Mouse (Mus musculus) lung, postnatal 0 days (tissue): ENCODE results near the gene Shld2. TPM values are rescaled to one million over a fixed set of nuclear protein-coding genes. Genes with fewer than 3 reads are reported as not detected.

Experiments used
- ATAC-seq: fragments of 200-750 bp; cut with Nextera tagmentation; 2 replicates; pipeline ENCODE4 v1.8.0; 2017; ENCODE audit warnings: moderate library complexity
- DNase-seq: peaks from one replicate; pipeline ENCODE4 v3.0.0-alpha.2; 2016; ENCODE audit warnings: low spot score
- H3K27ac ChIP-seq: fragments of 300-500 bp; sonication (generic); 2 replicates; pipeline ENCODE4 v1.5.1; 2014; ENCODE audit warnings: antibody characterized with exemption, mild to moderate bottlenecking, low read length, mixed read lengths
- H3K27me3 ChIP-seq: fragments of 300-500 bp; sonication (generic); replicated peaks from 2 replicates; pipeline ENCODE4 v1.6.1; 2014; ENCODE audit warnings: low read length, mixed read lengths; ENCODE audit not compliant: insufficient read depth
- H3K36me3 ChIP-seq: fragments of 300-500 bp; sonication (generic); 2 replicates; pipeline ENCODE4 v1.6.1; 2014; ENCODE audit warnings: low read length, mixed read lengths; ENCODE audit not compliant: insufficient read depth
- H3K4me1 ChIP-seq: fragments of 300-500 bp; sonication (generic); 2 replicates; pipeline ENCODE4 v1.6.1; 2014; ENCODE audit warnings: antibody characterized with exemption, low read depth, low read length, mixed read lengths; ENCODE audit not compliant: insufficient read depth
- H3K4me2 ChIP-seq: fragments of 300-500 bp; sonication (generic); replicated peaks from 2 replicates; pipeline ENCODE4 v1.6.1; 2014; ENCODE audit warnings: low read depth, mild to moderate bottlenecking, low read length, moderate library complexity, mixed read lengths
- H3K4me3 ChIP-seq: fragments of 300-500 bp; sonication (generic); 2 replicates; pipeline ENCODE4 v1.5.1; 2014; ENCODE audit warnings: low read depth, low read length
- H3K9ac ChIP-seq: fragments of 300-500 bp; sonication (generic); replicated peaks from 2 replicates; pipeline ENCODE4 v1.6.1; 2014; ENCODE audit warnings: low read depth, mild to moderate bottlenecking
- H3K9me3 ChIP-seq: fragments of 300-500 bp; sonication (generic); 2 replicates; pipeline ENCODE4 v1.6.1; 2016; ENCODE audit warnings: low read length, mixed read lengths
- CTCF ChIP-seq: IDR thresholded peaks from 2 replicates; pipeline ENCODE4 v1.5.1; 2016; ENCODE audit warnings: antibody characterized with exemption, mild to moderate bottlenecking
- EP300 ChIP-seq: IDR thresholded peaks from 2 replicates; pipeline ENCODE4 v1.6.1; 2016; ENCODE audit warnings: antibody characterized with exemption, mild to moderate bottlenecking, control low read depth
- WGBS: fragments of 180-500 bp; shearing (Covaris S2); extraction: QIAGEN DNeasy Blood & Tissue Kit; methylation state at CpG from one replicate; pipeline ENCODE4 v1.1.7; 2014; 5-methylcytosine and 5-hydroxymethylcytosine counted together
- polyA plus RNA-seq: library from polyadenylated mRNA; unstranded; fragments of >200 nt; fragmentation: Nextera tagmentation; extraction: Ambion mirVana; gene quantifications from 2 replicates; pipeline ENCODE4 v1.2.1, GENCODE M21; 2015

Gene Shld2
- polyA plus RNA-seq, 1 experiment from 2014 or later = 7.5 TPM

DNA sequence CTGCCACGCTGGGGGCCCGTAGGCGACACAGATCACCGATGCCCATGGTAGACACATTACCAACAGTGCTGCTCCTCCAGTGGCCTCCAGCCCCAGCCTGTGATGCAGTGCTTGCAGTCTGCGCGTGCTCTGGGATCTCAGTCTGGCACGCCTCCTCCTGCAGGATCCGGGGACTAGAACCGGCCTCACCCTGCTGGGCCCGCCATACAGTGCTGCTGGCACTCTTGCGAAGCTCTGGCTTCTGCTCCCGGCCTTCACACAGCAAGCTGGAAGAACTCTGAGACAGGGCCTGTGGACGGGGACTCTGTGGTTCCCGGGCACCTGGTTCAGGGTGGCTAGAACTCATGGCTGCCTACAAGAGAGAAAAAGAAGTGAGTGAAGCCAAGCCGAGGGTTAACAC is 114.8 kb downstream of the Shld2 start:
- Histone ChIP-seq H3K27ac (no peak overlapping the region), H3K9ac (no peak overlapping the region), H3K36me3 (no peaks in the 10 kb centered on the region), H3K4me1 (no peaks in the 10 kb centered on the region), H3K9me3 (no peaks in the 10 kb centered on the region), H3K4me2 (no peak overlapping the region), H3K27me3 (no peaks in the 10 kb centered on the region), H3K4me3 (no peak overlapping the region)
- TF ChIP-seq EP300 = no peak
- no peak for TF ChIP-seq CTCF
- DNase-seq = no peak
- no peak for ATAC-seq
- whole genome bisulfite sequencing = 91% methylated on average over 15 of the region's 15 CpGs

DNA sequence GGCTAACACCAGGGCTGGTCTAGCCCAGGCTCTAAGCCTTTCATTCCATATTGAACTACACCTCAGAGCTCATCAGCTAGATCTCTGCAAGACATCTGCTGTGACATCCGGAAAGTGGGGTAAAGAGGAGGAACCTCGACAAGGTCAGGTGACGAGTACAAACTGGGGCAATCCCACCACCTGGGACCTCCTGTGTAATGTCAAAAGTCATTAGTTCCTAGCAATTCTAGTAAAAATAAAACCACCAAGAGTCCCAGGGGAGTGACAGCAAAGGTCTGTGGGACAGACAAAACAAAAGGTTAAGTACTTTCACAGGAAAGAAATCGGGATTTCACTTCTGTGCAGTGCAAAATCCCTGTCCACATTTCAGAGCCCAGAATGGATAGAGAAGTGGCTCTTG is 116.4 kb downstream of the Shld2 start:
- H3K9ac ChIP-seq = no peak overlapping the region

DNA sequence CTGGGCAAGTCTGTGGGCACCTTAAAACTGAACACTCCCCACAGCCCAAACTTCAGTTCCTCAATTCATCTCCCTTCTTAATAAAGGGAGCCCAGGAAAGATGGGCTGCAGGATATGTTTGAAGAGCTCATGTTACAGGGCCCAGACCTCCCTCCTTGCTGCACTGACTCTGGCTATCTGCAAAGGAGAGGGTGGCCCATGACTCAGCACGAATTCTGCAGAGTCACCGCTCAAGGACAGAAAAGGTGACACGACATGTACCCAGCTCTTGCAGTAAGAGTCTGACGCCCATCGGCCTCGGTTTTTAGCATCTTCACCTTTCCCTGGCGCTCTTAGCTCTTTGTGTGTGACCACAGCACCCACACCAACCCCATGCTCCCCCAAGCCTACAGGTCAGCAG is 119.9 kb downstream of the Shld2 start:
- 55% methylated on average over 7 of the region's 7 CpGs for WGBS
- no peak for DNase-seq

More for the DNA sequence above, 116.4 kb downstream of the Shld2 start:
- DNase-seq = no peak
- no peak for ATAC-seq
- Histone ChIP-seq H3K27ac (no peak overlapping the region), H3K4me2 (no peak overlapping the region), H3K4me1 (no peaks in the 10 kb centered on the region), H3K27me3 (no peaks in the 10 kb centered on the region), H3K9me3 (no peaks in the 10 kb centered on the region), H3K4me3 (no peak overlapping the region), H3K36me3 (no peaks in the 10 kb centered on the region)
- 74% methylated on average over 4 of the region's 4 CpGs for WGBS
- TF ChIP-seq CTCF (no peak), EP300 (no peak)

DNA sequence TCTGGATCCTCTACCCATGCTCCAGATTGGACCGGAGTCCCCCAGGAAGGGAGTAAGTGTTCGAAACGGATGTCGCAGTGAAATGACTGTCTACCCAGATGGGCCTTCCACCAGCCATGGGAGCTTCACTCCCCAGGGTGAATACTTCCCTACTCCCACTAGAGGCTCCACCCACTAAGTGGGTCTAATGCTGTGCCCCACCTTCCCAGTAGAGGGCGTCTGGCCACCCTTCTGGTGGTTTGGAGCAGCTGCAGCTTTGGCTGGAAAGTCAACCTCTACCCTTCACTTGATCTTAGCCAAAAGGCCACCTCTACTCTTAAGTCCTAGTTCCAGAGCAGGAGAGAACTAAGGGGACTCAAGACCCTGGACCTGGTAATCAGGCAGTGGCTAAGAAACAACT is 121.7 kb downstream of the Shld2 start:
- H3K27me3 ChIP-seq = no peaks in the 10 kb centered on the region
- H3K4me3 ChIP-seq = no peak overlapping the region
- H3K4me1 ChIP-seq = no peaks in the 10 kb centered on the region
- TF ChIP-seq CTCF = peak; percentile 85
- no peak for TF ChIP-seq EP300
- H3K9ac ChIP-seq = no peak overlapping the region
- no peak overlapping the region for H3K4me2 ChIP-seq
- peak; percentile 65 for DNase-seq
- no peak overlapping the region for H3K27ac ChIP-seq
- no peaks in the 10 kb centered on the region for H3K9me3 ChIP-seq
- H3K36me3 ChIP-seq = no peaks in the 10 kb centered on the region
- 72% methylated on average over 5 of the region's 5 CpGs for WGBS
- peak; percentile 50; the same call in 1 of the 2 replicates for ATAC-seq

More for the DNA sequence above, 119.9 kb downstream of the Shld2 start:
- no peaks in the 10 kb centered on the region for H3K27me3 ChIP-seq
- TF ChIP-seq CTCF (no peak), EP300 (no peak)
- no peak overlapping the region for H3K4me2 ChIP-seq
- H3K9ac ChIP-seq = no peak overlapping the region
- no peak overlapping the region for H3K4me3 ChIP-seq
- H3K27ac ChIP-seq = no peak overlapping the region
- no peak for ATAC-seq
- no peaks in the 10 kb centered on the region for H3K9me3 ChIP-seq
- no peaks in the 10 kb centered on the region for H3K4me1 ChIP-seq
- no peaks in the 10 kb centered on the region for H3K36me3 ChIP-seq

Other genes starting within 250 kb of the Shld2 start
- 23.6 and 25.9 TPM in 2 replicates for gene Anxa8, start 224.5 kb downstream of the Shld2 start, polyA plus RNA-seq
- gene A630023A22Rik, start 207.7 kb downstream of the Shld2 start, polyA plus RNA-seq = 0.37 TPM in 1 of 2 replicates, not detected in the other
- not detected in 2 replicates for gene Npy4r, start 158.0 kb downstream of the Shld2 start, polyA plus RNA-seq
- 0.06 and 0.08 TPM in 2 replicates for gene Gprin2, start 108.8 kb downstream of the Shld2 start, polyA plus RNA-seq
- 1.2 and 1.3 TPM in 2 replicates for gene Syt15, start 90.9 kb downstream of the Shld2 start, polyA plus RNA-seq
- gene Glud1, start 234 bp upstream of the Shld2 start, polyA plus RNA-seq = 63.2 and 64.3 TPM in 2 replicates
- 0.45 TPM in 1 of 2 replicates, not detected in the other for gene Fam25c, start 44.9 kb upstream of the Shld2 start, polyA plus RNA-seq
- gene Sncg, start 64.3 kb upstream of the Shld2 start, polyA plus RNA-seq = 2.1 and 2.2 TPM in 2 replicates
- 15.4 and 16.5 TPM in 2 replicates for gene Mmrn2, start 65.0 kb upstream of the Shld2 start, polyA plus RNA-seq
- gene Bmpr1a, start 192.8 kb upstream of the Shld2 start, polyA plus RNA-seq = 19.6 and 20.8 TPM in 2 replicates
- gene 9230112D13Rik, start 212.3 kb upstream of the Shld2 start, polyA plus RNA-seq = not detected in 2 replicates